Mouse (Mus musculus) thymus, postnatal 10 days (tissue): ENCODE results near the gene Nxf1.

Source experiments
- DNase-seq, 2 experiments: peaks; one replicate each; pipeline ENCODE4 v3.0.0; 2021; ENCODE audit warnings: low spot score in 2 of 2

Gene Nxf1

GRCm38 (mm10) chr19:8770567-8771270, 13.8 kb downstream of the Nxf1 start, which contains the start of gene Tmem223:
Gene Tmem223 (plus strand): TSS chr19:8770996.
- peak; percentile 73 to 85 for DNase-seq

- no peak for DNase-seq
Observed at GRCm38 (mm10) chr19:8772996-8773395, 16.1 kb downstream of the Nxf1 start.

- DNase-seq, result no peak
Observed at GRCm38 (mm10) chr19:8773409-8773808, 16.5 kb downstream of the Nxf1 start.

GRCm38 (mm10) chr19:8774086-8774835, 17.4 kb downstream of the Nxf1 start, which contains the start of gene Tmem179b:
Gene Tmem179b (minus strand): TSS chr19:8774467.
- peak; percentile 94 to 98 for DNase-seq

- DNase-seq, result peak; percentile 28 to 43
Observed at GRCm38 (mm10) chr19:8774951-8775421, 18.1 kb downstream of the Nxf1 start.

GRCm38 (mm10) chr19:8786008-8786781, 29.3 kb downstream of the Nxf1 start, which contains the start of gene Taf6l:
Gene Taf6l (minus strand): TSS chr19:8786417.
- DNase-seq, result peak; percentile 87 to 92

GRCm38 (mm10) chr19:8788521-8788920, 31.6 kb downstream of the Nxf1 start:
- DNase-seq, result no peak

GRCm38 (mm10) chr19:8789171-8789570, 32.3 kb downstream of the Nxf1 start:
- no peak for DNase-seq

- DNase-seq, result no peak
Observed at GRCm38 (mm10) chr19:8790171-8790570, 33.3 kb downstream of the Nxf1 start.

GRCm38 (mm10) chr19:8798264-8798946, 41.5 kb downstream of the Nxf1 start, which contains the start of gene Polr2g:
Gene Polr2g (minus strand): TSS chr19:8798577.
- DNase-seq, result peak; percentile 85 to 87

- DNase-seq, result no peak
Observed at GRCm38 (mm10) chr19:8798947-8799315, 42.1 kb downstream of the Nxf1 start.

GRCm38 (mm10) chr19:8802130-8802821, 45.4 kb downstream of the Nxf1 start, which contains the start of gene Zbtb3:
Gene Zbtb3 (plus strand): TSS chr19:8802555.
- peak; percentile 85 to 92 for DNase-seq

GRCm38 (mm10) chr19:8803204-8803780, 46.4 kb downstream of the Nxf1 start:
- DNase-seq, result no peak

- no peak for DNase-seq
Observed at GRCm38 (mm10) chr19:8803879-8804660, 47.2 kb downstream of the Nxf1 start.

GRCm38 (mm10) chr19:8806810-8807209, 49.9 kb downstream of the Nxf1 start:
- no peak for DNase-seq

GRCm38 (mm10) chr19:8815812-8816211, 58.9 kb downstream of the Nxf1 start:
- no peak for DNase-seq

GRCm38 (mm10) chr19:8817001-8817400, 60.1 kb downstream of the Nxf1 start:
- no peak for DNase-seq

GRCm38 (mm10) chr19:8818301-8818798, 61.5 kb downstream of the Nxf1 start:
- no peak for DNase-seq
